Mouse (Mus musculus): ENCODE results near the gene Ccne1.

Gene Ccne1

DNA sequence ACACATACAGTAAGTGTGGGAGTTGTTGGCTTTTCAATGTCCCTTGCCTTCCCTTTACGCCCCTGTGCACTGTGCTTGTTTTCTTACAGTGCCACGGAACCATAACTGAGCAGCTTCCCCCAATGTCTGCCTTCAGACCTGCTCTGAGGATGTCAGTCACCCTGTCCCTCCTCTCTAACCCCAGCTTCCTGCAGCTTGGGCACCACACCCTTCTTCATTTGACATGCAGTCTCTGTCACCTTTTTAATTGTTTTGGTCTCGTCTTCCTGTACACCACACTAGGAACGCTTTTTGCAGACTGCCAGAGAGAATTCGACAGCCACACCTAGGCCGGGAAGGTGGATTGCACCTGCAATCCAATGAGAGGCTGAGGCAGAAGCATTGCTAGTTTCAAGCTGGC is 13.0 kb downstream of the Ccne1 start:
- DNase-seq (ENCODE audit: low spot score) = no peak

DNA sequence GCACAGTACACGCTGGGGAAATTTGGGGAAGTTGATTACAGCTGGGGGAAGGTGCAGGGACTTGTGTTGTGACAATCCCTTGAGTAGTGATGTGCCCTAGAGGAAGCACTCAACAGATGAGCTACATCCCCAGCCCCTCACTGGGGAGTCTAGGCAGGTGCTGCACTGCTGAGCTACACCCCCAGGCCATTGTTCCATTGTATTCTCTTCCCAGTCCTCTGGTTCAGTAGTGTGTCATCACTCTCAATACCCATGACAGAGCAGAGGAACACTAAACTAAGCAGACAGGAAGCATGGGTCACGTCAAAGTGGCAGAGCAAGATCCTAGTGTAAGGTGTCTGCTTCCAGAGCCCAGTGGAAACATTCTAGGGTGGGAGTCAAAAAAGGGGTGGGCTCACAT is 14.2 kb downstream of the Ccne1 start:
- DNase-seq (ENCODE audit: low spot score) = no peak

DNA sequence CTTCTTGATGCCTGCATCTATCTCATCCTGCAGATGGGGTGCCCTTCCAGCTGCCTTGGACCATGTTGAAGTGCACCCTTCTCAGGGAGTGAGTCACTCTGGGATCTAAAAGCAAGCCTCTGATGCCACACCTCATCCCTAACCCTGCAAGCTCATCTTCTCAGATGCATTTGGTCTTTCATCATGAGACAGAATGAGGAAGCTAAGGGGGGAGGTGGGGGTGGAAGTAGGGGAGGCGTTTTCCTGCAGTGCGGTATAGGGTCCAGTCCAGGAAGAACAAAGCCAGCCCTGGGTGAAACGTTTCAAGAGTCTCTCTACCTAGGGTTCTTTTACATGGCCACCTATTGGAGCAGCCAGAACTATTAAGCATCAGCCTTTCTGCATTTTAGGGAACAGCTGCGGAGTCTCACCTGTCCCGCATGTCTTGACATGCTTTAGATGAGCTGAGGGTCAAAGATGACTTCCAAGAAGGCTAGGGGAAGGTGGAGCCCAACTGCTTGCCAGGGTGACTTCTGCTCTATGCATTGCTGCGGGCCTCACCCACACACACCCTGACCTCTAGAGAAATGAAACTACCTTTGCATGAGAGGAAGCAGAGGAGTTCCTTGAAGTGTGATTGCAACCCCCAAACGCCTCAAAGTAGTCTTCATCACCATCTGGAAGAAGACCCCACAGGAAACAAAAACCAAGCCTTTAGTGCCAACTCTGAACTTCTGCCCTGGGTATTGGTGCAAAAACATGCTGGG is 17.2 kb downstream of the Ccne1 start:
- DNase-seq (ENCODE audit: low spot score) = no peak

DNA sequence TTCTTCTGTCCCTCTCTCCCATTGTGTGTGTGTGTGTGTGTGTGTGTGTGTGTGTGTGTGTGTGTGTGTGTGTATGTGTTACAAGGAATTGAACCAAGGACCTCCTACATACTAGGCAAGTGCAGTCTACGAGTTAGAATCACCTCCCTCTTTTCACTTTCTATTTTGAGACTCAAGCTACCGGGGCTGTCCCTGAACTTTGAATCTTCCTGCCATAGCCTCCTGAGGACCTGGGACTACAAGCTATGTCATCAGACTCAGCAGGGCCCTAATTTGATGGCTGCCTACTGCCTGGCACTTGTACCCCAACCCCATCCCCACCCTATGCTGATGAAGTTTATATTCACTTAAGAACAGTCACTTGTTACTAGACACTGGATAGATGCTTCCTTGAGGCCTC is 18.9 kb downstream of the Ccne1 start:
- DNase-seq (ENCODE audit: low spot score) = no peak

DNA sequence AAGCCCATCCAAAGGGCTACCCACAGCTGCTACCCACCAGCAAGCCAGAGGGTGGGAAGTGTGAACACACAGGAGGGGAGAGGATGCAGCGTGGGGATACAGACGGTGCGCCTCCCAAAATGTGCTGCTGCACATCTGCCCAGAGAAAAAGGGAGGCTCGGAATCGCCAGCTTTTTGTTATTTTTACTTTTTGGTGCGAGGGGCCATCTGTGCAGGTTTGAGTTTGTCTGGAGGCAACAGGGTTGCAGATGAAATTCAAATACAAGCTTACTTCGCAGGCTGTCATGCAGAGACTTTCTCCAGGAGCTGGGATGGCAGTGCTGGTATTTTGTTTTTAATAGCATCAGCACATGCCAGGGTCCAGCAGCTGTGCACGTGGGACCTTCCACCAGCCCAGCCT is 19.5 kb downstream of the Ccne1 start:
- no peak for DNase-seq (ENCODE audit: low spot score)

DNA sequence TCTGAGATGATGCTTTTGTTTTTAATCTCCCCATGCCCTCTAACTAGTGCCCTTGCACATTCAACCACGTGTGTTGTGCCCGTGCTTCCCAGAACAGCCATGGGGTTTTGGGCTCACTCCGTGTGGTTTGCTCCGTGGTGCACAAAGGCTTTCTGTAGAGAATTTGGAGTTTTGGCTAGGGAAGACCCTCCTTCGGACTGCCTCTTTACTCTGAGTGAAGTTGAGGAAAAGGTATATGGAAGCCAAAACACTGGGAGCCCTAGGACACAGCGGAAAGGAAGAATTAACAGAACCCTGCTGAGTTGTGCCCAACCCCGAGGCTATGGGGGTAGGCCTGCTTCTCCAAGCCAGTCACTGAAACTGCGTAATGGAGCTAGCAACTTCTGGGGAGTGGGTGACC is 20.9 kb downstream of the Ccne1 start:
- DNase-seq (ENCODE audit: low spot score) = no peak

DNA sequence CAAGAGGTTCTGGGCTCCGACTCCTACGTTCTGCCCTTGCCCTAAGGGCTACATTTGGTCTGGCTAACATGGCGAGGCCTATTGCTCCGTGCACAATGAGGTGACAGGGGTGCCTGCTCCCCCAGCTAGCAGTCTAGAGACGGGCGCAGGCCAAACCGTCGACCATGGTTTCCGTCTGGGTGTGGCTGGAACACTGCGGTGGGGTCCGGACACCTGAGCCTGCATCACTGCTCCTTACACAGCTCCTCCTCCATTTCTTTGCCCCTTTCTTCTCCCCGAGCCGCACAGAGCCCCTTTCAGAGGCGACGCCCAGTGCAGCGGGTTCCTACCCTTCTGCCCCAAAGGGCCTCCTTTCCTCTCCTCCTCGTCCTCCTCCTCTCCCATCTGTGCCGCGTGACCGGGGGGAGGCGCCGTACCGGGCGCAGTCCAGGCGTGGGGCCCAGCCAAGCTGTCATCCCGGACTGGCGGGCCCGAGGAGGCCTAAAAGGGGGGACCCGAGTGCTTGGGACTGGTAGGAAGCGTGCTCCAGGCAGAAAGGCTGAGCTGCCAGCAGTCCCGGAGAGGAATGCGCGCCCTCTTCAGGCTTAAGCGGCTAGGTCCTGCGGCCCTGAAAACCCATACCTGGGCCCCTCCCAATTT is 21.6 kb downstream of the Ccne1 start:
- peak; percentile 56 for DNase-seq (ENCODE audit: low spot score)

DNA sequence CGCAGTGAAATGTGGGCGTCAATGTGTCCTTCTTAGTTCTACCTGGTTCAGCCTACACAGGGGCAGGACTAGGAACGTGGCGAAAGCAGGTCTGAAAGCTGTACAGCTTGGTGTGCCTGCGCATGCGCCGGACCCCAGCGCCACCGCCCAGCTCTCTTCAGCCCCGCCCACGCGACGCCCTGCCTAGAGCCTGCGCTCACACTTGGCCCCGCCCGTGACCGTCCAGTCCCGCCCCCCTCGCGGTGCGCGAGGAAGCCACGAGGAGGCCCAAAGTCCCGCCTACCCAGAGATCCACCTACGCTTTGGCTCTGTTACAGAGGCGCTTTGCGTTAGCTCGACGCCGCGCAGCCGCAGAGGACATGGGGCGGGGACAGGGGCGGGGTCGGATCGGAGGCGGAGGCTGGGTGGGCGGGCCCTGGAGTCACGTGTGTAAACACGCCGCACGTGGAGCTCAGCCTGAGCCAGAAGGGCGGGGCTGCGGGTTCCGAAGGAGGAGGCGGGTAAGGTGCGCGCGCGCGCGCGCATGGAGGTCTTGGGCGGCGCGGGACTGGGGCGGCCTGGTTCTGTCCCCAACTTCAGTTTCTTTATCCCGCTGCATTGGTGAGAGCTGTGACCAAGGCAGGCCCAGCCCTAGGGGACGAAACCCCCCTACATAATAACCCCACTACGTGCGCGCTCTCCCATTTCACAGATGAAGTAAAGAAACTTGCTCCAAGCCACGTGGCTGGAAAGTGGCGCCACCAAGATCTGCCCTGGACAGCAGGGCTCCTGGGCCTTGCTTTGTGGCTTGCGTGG is 22.4 kb downstream of the Ccne1 start:
- DNase-seq (ENCODE audit: low spot score) = peak; percentile 99

DNA sequence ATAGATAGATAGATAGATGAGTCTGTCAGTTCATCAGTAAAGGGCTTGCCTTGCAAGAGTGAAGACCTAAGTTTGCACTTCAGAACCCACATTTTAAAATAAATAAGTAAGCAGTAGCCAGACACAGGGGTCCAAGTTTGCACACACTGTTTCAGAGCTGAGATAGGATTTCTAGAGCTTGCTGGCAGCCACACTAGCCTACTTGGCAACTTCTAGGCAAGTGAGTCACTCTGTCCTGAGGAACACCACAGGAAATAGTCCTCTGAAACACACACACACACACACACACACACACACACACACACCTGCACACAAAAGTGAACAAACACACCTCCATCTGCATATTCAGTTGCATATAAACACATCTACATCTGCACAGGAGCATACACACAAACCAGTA is 24.4 kb downstream of the Ccne1 start:
- no peak for DNase-seq (ENCODE audit: low spot score)

DNA sequence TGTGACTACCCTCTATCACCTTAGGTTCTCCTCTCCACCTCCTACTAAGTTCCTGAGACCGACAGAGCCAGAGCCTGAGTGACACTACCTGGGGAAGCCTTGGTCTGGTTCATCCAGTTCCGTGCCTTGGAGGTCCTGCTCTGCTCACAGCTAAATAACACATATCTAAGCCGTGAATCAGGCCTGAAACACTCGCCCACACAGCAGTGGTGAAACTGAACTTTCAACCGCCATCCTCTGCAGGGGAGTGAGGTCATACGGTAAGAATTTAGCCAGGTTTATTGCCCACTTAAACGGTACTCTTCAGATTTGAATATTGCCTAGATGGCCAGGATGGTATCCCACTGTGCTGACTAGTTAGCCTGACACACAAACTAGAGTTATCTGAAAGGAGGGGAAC is 30.1 kb downstream of the Ccne1 start:
- no peak for DNase-seq (ENCODE audit: low spot score)

DNA sequence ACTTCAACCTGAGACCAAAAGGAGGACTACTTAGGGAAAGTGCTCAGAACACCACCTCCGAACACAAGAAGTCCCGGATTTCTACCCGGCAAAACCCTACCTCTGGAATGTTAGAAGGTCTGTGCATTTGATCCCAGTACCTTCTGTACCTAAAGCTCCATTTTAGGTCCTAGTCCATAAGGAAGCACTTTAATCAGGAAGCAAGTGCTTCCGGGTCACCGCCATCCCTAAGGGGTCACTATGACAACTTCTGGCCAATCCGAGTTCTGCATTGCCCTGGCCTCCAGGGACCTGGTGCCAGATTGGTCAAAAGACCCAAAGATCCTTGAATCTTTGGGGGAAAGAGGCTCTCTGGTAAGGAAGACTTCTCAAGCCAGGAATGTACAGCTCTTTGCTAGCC is 31.8 kb downstream of the Ccne1 start:
- DNase-seq (ENCODE audit: low spot score) = no peak

DNA sequence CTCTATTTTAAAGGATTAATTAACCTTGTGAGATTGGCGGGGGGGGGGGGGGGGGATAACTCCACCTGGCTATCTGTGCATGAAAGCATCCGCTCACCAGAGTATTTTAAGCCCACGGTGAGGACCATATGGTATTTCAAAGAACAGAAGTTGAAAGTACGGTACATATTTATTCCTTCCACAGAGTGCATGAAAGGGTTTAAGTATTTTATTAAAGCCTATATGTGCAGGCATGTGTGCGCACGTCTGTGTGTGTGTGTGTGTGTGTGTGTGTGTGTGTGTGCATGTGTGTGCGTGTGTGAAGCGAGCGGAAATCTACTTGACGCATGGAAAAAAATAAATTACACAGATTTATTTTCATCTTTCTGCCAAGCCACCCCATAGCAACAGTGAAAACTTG is 32.4 kb downstream of the Ccne1 start:
- no peak for DNase-seq (ENCODE audit: low spot score)

DNA sequence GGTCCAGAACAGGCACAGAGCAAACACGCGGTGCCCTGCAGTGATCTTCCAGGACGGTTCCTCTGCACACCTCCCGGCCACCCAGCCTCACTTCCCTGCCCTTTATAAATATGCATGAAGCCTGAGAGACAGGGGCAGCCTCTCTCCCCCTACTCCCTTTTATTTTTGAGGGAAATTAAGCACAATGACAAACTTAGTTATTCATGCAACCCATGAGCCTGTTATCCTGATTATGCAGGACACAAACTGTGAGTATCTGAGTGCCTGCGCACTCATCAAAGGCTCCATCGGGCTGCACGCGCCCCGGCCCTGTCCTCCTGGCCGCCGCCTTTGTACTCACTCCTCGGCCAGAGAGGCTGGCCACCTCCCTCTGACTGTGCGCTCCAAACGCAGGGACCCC is 32.8 kb downstream of the Ccne1 start:
- no peak for DNase-seq (ENCODE audit: low spot score)

DNA sequence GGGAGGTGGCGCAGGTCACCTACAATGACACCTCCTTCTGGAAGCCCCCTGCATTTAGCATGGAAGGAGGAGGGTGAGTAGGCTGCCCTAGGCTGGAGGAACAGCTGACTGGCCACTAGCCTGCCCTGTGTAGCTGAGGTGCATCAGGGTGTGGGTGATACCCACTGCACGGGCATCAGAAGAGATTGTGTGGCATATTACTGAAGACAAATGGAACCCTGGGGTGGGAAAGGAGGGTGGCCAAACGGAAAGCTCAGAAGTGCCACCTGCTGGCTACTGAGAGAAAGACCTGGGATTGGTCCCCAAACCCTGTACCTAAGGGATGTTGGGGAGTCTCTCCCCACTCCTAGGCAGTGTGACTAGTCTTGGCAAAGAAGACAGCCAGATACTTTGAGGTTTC is 33.6 kb downstream of the Ccne1 start:
- DNase-seq (ENCODE audit: low spot score) = peak; percentile 46

DNA sequence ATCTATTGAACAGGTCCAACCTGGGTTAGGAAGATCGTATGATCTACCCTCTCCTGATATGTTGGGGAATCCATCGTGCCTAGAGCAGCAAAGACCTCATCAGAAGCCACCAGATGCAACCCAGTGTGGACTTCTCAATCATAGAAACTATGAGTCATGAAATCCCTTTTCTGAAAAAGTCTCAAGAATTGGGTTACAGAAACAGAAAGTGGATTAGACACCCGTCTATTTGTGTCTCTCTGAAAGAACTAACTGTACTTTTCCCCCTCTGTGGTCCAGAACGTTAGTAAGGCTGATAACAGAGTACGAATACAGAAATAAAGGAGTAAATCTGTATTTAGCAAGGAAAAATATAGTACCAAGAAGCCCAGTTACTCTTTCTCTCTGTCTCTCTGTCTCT is 36.3 kb downstream of the Ccne1 start:
- DNase-seq (ENCODE audit: low spot score) = no peak

DNA sequence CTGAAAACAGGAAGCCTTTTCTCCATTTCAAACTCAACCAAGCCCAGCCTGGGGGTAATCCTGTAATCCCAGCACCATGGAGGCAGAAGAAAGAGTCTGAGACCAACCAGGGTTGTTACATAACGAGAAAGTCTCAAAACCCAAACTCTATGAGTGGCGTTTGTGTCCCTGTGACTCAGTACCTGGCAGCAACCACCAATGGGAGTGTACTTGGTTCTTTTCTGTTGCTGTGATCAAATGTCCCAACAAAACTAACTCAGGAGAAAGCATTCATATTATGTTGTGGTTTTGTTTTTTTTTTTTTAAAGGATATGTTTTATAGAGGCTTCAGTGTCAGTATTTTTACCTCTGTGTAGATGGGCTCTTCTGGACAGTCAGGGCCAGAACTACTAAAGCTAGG is 36.7 kb downstream of the Ccne1 start:
- DNase-seq (ENCODE audit: low spot score) = no peak

DNA sequence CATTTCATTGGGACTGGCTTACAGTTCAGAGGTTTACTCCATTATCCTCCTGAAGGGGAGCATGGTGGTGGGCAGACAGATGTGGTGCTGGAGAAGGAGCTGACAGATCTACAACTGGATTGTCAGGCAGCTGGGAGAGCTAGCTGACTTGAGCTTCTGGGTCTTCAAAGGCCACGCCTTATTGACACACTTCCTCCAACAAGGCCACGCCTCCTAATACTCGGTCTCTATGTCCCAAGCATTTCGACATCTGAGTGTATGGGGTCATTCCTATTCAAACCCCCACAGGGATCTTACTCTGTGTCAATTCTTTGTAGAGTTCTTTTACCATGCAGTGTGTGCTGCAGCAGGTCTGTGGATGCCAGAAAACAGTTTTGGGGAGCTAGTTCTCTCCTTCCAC is 42.9 kb downstream of the Ccne1 start:
- DNase-seq (ENCODE audit: low spot score) = no peak

DNA sequence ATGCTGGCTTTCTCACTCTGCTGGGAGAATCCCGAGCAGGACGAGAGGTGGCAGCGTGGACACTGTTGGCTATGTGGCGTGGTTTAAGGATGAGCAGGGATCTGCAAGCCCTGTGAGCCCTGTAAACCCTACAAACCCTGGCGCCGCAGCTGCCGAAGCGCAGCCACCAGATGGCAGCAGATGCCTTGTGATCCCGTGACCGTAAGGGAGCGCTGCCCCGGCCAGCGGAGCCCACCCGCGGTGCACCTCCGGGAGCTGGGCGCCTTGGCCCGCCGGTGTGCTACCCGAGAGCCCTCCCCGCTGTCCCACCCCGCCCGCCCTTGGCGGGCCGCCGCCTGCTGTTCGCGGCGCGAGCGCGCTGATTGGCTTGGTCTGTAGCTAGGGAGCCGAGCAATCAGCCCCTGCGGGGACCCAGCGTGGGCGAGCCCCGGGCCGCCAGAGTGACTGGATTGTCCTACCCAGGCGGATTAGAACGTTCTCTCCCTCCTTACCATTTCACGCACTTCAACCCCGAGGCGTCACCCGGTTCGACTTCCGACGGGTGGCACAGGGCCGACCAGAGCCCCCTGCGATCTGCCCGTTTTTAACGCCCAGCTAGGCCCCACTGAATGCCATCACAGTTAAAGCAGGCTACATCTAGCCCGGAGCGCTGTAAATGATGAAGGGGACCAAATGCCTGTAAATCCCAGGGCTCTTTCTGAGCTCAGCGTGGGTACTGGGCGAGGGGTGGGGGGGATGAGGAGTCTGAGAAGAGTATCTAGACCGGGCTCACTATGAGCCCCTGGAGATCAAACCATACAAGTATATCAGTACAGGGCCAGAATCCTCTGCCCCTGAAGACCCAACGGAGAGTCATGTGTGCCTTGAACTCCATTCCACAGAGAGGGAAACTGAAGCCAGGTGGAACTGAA is 46.0 kb downstream of the Ccne1 start:
- peak; percentile 75 for DNase-seq (ENCODE audit: low spot score)

DNA sequence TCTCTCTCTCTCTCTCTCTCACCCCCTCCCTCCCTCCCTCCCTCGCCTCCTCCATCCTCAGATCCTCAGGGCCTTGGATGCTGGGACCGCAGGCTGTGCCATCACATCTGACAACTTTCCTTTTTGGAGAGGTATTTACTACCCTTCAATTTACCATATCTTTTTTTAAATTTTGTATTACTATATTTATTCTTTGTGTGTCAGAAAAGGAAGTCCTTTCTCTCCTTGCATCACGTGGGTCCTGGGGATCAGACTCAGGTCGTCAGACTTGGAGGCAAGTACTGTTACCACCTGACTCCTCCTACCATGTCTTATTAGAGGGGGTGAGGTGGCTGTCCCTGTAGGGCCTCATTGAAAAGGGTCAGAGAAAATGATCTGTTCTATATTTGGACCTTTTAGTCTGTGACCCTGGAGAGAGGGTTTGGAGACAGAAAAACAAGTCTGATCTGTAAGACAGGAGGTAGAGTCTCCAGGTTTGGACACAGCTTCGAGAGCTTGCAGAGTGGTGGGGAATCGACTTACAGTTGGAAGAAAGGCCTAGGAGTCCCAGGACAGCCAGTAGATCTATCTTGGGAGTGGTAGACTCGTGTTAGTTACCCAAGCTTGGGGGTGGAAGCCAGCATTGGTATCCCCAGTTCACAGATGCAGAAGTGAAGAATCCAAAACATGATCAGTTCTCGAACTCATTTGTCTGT is 47.6 kb downstream of the Ccne1 start:
- DNase-seq (ENCODE audit: low spot score) = no peak

DNA sequence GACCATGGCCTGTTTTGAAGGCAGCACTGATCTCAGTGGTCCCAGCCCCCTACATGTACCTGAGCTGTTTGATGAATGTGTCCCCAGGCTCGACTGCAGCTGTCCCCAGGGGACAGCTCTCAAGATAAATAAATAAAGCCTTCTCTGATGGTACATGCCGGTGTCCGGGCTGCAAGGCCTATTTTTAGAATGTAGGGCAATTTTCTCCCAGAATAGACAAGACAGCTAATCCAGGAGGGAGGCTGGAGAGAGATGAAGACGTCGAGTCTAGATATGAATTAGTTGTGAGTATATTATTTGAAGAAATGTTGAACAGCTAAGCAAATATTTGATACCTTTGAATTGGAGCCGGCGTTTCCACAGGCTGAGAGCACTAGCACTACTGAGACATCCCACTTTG is 48.2 kb downstream of the Ccne1 start:
- no peak for DNase-seq (ENCODE audit: low spot score)

DNA sequence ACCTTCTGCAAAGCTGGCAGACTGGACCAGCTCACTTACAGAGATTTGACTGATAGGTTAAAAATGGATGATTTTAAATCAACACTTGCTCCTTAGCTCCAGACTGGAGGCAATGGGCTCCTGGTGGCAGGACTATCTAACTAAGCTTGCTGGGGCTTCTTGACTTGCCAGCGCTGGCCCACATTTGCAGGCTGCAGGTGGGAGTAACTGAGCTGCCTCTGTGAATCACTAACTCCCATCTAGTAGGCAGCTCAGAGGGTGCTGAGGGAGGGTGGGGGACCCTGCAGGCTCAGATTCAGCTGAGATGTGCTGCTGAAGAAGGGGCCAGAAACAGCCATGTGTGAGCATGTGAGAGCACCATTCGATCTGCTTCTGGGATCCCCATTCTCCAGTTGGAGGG is 51.3 kb downstream of the Ccne1 start:
- no peak for DNase-seq (ENCODE audit: low spot score)

DNA sequence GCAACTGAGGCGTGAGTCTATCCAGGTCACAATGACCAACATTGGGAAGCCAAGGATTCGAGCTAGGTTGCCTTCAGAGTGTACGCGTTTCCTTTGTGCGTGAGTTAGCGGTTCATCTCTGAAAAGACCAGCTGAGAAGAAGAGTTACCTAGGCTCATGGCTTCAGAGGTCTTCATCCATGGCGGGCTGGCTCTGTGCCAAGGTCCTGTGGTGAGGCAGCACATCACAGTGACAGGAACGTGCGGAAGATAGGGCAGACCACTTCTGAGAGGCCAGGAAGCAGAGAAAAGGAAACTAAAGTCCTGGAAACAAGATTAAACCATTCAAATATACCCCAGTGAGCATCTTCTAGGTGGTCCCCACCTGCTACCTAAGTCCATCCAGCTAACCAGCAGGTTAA is 53.1 kb downstream of the Ccne1 start:
- DNase-seq (ENCODE audit: low spot score) = no peak
